Mouse (Mus musculus) heart, adult 2 months (tissue): ENCODE measurements around the gene Tspan12.

Experiments
- CTCF ChIP-seq: fragments of 200-600 bp; IDR thresholded peaks from 2 replicates; pipeline ENCODE4 v1.8.1; 2022; ENCODE audit warnings: antibody characterized with exemption, mild to moderate bottlenecking, moderate library complexity
- EP300 ChIP-seq: fragments of 200-500 bp; IDR thresholded peaks from 2 replicates; pipeline ENCODE4 v1.6.1; 2011; ENCODE audit warnings: low read depth, low read length, control low read depth; ENCODE audit not compliant: insufficient read depth
- POLR2A ChIP-seq: fragments of 200-500 bp; IDR thresholded peaks from 2 replicates; pipeline ENCODE4 v1.6.1; 2011; ENCODE audit warnings: mild to moderate bottlenecking, low read depth, low read length, control low read depth; ENCODE audit not compliant: insufficient read depth

DNA sequence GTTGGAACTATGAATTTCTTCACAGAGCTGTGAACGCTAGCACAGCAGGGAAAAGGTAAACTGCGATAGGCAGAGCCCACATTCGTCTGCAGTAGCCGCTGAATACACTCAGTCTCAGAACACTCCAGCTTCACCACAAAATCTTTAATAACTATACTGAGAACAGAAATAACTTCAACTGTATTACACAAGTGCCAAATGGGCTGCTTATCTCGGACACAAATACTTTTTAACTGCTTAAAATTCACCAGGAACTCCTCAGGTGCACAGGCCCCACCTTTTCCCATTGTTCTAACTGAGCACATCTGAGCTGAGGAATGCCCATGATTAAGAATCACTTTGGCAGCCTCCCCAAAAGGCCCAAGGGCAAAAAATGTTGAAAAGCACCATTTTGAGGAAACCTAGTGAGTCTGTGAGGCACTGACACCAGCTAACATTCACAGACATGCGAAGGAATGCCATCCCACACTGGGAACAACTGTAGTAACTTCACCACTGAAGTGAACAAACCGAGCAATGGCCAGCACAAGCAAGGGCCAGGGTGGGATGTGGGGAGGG, 47.2 kb downstream of the Tspan12 start:
- TF ChIP-seq EP300, result no peak
- TF ChIP-seq CTCF, result no peak
- TF ChIP-seq POLR2A, result no peak
